Mouse (Mus musculus): ENCODE results near the gene Calm4. TPM values are rescaled to one million over a fixed set of nuclear protein-coding genes. Genes with fewer than 3 reads are reported as not detected.
"Not testable (repeated sequence)": the region's sequence is repeated elsewhere in the genome, so short reads cannot be mapped to it uniquely, and the experiment has no call there.

Calm4 gene
- not detected in 2 replicates for polyA plus RNA-seq (2015; fragmentation: Nextera tagmentation; extraction: Ambion mirVana)

- not testable (repeated sequence) for H3K9me3 ChIP-seq; H3K4me3 ChIP-seq; H3K4me1 ChIP-seq; H3K4me2 ChIP-seq; H3K27ac ChIP-seq (replicated peaks); ATAC-seq (ENCODE audit: extremely low read depth, insufficient number of reproducible peaks, low FRiP score, low TSS enrichment); H3K27me3 ChIP-seq (replicated peaks); H3K9ac ChIP-seq; H3K36me3 ChIP-seq
Observed at GRCm38 (mm10) chr13:3837312-3837807, at the start of gene Calm4. Calm4 (plus strand) TSS chr13:3837757.

- H3K9ac ChIP-seq, result no peak overlapping the region
- no peak overlapping the region for H3K4me3 ChIP-seq
- H3K27ac ChIP-seq (replicated peaks), result no peak overlapping the region
- no peaks in the 10 kb centered on the region for H3K27me3 ChIP-seq (replicated peaks)
- WGBS, result 72% methylated on average over 2 of the region's 2 CpGs
- H3K36me3 ChIP-seq, result no peaks in the 10 kb centered on the region
- no peak for ATAC-seq (ENCODE audit: extremely low read depth, insufficient number of reproducible peaks, low FRiP score, low TSS enrichment)
- H3K9me3 ChIP-seq, result no peaks in the 10 kb centered on the region
- H3K4me2 ChIP-seq, result no peak overlapping the region
- peaks cover 26% of the 10 kb centered on the region for H3K4me1 ChIP-seq
Observed at GRCm38 (mm10) chr13:3788588-3788987, 49.0 kb upstream of the Calm4 start.

- no peaks in the 10 kb centered on the region for H3K9me3 ChIP-seq
- no peak overlapping the region for H3K4me3 ChIP-seq
- H3K4me1 ChIP-seq, result peaks cover 26% of the 10 kb centered on the region
- no peak overlapping the region for H3K9ac ChIP-seq
- H3K4me2 ChIP-seq, result no peak overlapping the region
- 76% methylated on average over 2 of the region's 2 CpGs for WGBS
- H3K36me3 ChIP-seq, result no peaks in the 10 kb centered on the region
- H3K27ac ChIP-seq (replicated peaks), result no peak overlapping the region
- H3K27me3 ChIP-seq (replicated peaks), result no peaks in the 10 kb centered on the region
- ATAC-seq (ENCODE audit: extremely low read depth, insufficient number of reproducible peaks, low FRiP score, low TSS enrichment), result no peak
Observed at GRCm38 (mm10) chr13:3789531-3789930, 48.0 kb upstream of the Calm4 start.

DNA sequence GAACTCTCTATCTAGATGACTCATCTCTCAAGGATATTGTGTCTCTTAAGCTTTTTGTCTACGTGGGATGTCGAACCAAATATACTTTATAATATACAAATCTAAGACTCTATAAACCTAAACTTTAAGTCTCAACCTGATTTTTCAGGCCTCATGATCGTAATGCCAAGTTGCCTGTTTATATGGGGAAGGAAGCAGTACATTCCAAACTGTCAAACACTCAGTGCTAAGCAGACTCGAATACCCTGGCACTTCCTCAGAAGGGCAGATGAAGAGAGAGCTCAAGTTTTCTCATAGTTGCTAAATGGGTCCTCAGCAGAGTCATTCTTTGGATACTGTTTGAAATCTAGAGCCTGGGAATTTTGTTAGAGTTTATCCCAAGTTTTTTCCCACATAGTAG, 40.9 kb upstream of the Calm4 start:
- ATAC-seq (ENCODE audit: extremely low read depth, insufficient number of reproducible peaks, low FRiP score, low TSS enrichment), result no peak
- H3K4me1 ChIP-seq, result peaks cover 35% of the 10 kb centered on the region
- 68% methylated on average over 4 of the region's 4 CpGs for WGBS
- no peak overlapping the region for H3K4me3 ChIP-seq
- no peak overlapping the region for H3K27ac ChIP-seq (replicated peaks)
- H3K36me3 ChIP-seq, result no peaks in the 10 kb centered on the region
- H3K27me3 ChIP-seq (replicated peaks), result no peaks in the 10 kb centered on the region
- no peak overlapping the region for H3K4me2 ChIP-seq
- H3K9me3 ChIP-seq, result no peaks in the 10 kb centered on the region
- no peak overlapping the region for H3K9ac ChIP-seq

DNA sequence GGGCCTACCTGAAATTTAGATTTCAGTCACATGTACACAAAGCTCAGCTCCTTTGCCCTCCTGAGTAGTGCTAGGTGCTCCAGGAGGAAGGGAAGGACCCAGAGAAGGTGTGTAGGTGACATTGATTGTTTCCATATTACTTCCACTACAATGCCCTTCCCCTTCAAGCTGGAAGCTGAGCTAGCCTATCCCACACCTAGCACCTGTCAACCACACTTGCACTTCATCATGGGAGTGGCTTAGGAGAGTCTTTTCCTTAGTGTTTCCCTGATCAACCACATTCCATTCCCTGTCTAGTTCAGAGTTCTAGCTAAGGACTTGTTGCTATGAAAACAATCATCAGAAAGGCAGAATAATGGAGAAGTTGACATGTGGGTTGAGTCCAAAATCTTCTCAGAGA, 38.8 kb upstream of the Calm4 start:
- H3K27me3 ChIP-seq (replicated peaks), result no peaks in the 10 kb centered on the region
- no peak overlapping the region for H3K4me3 ChIP-seq
- peaks cover 22% of the 10 kb centered on the region for H3K4me1 ChIP-seq
- no peaks in the 10 kb centered on the region for H3K9me3 ChIP-seq
- peak overlapping the region; percentile 24; the same call in 1 of the 2 replicates for H3K27ac ChIP-seq (replicated peaks)
- no peaks in the 10 kb centered on the region for H3K36me3 ChIP-seq
- no peak overlapping the region for H3K9ac ChIP-seq
- no peak overlapping the region for H3K4me2 ChIP-seq
- no peak for ATAC-seq (ENCODE audit: extremely low read depth, insufficient number of reproducible peaks, low FRiP score, low TSS enrichment)

GRCm38 (mm10) chr13:3799386-3799785, 38.2 kb upstream of the Calm4 start:
- Histone ChIP-seq H3K4me3 (no peak overlapping the region), H3K36me3 (no peaks in the 10 kb centered on the region), H3K4me1 (peaks cover 22% of the 10 kb centered on the region), H3K27me3 (replicated peaks) (no peaks in the 10 kb centered on the region), H3K27ac (replicated peaks) (peak overlapping the region; percentile 58), H3K4me2 (peak overlapping the region; percentile 33), H3K9ac (no peak overlapping the region), H3K9me3 (no peaks in the 10 kb centered on the region)
- 11% methylated on average over 3 of the region's 3 CpGs for WGBS
- no peak for ATAC-seq (ENCODE audit: extremely low read depth, insufficient number of reproducible peaks, low FRiP score, low TSS enrichment)

DNA sequence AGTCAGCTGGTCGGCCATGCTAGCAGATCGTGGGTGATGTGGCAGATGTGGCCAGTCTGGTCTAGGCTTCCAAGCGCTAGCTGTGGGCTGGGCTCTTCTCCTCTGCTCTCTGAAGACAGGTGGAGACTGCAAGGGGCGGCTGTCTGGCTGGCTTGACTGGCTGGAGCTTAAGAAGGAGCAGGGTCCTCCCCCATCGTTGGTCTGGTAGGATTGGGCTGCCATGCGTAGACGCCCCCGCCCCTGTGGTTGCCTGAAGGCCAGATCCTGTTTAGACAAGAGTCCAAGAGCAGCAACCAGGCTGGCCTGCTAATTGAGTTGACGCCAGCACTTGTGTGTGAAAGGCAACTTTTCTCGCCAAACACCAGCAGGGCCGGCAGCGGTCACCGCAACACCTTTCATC, 33.4 kb upstream of the Calm4 start, which contains the start of gene Calml3:
Gene Calml3 (minus strand): TSS at position 131 of the 400 bp plus-strand sequence.
- Histone ChIP-seq H3K36me3 (no peaks in the 10 kb centered on the region), H3K27ac (replicated peaks) (no peak within 1 kb of the TSS), H3K4me2 (no peak within 1 kb of the TSS), H3K9ac (no peak within 1 kb of the TSS), H3K4me3 (no peak within 1 kb of the TSS), H3K27me3 (replicated peaks) (no peaks in the 10 kb centered on the region), H3K9me3 (no peaks in the 10 kb centered on the region), H3K4me1 (peaks cover 26% of the 10 kb centered on the region)
- 83% methylated on average over 13 of the region's 13 CpGs for WGBS
- no peak for ATAC-seq (ENCODE audit: extremely low read depth, insufficient number of reproducible peaks, low FRiP score, low TSS enrichment)

- WGBS, result 49% methylated on average over 2 of the region's 2 CpGs
- Histone ChIP-seq H3K4me3 (no peak overlapping the region), H3K9me3 (no peaks in the 10 kb centered on the region), H3K4me2 (no peak overlapping the region), H3K27ac (replicated peaks) (no peak overlapping the region; the same call in 1 of the 2 replicates), H3K36me3 (no peaks in the 10 kb centered on the region), H3K4me1 (peaks cover 17% of the 10 kb centered on the region), H3K9ac (no peak overlapping the region), H3K27me3 (replicated peaks) (no peaks in the 10 kb centered on the region)
- ATAC-seq (ENCODE audit: extremely low read depth, insufficient number of reproducible peaks, low FRiP score, low TSS enrichment), result no peak
Observed at GRCm38 (mm10) chr13:3805132-3805531, 32.4 kb upstream of the Calm4 start.

DNA sequence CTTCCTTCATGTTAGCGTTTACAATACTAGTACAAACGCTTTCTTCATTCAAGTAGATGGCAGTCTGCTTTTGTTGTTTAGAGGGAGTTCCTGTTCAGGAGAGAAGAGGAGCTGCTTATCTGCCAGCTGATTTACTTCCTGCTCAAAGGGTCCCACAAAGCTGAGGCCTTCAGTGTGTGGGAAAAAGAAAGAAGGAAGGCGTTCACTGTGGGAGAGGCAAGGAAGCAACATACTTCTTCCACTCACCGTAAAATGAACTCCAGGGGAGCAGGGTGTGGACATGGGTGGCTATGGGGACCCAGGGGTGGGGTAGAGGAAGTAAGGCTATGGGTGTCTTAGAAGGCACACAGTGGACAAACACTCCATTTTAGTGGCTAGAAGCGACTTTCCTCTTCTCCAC, 31.9 kb upstream of the Calm4 start:
- H3K9ac ChIP-seq, result no peak overlapping the region
- H3K4me2 ChIP-seq, result no peak overlapping the region
- no peaks in the 10 kb centered on the region for H3K27me3 ChIP-seq (replicated peaks)
- H3K4me3 ChIP-seq, result no peak overlapping the region
- no peaks in the 10 kb centered on the region for H3K36me3 ChIP-seq
- peak overlapping the region; percentile 50; the same call in 1 of the 2 replicates for H3K27ac ChIP-seq (replicated peaks)
- peaks cover 16% of the 10 kb centered on the region for H3K4me1 ChIP-seq
- ATAC-seq (ENCODE audit: extremely low read depth, insufficient number of reproducible peaks, low FRiP score, low TSS enrichment), result no peak
- no peaks in the 10 kb centered on the region for H3K9me3 ChIP-seq
- WGBS, result 57% methylated on average over 5 of the region's 5 CpGs

DNA sequence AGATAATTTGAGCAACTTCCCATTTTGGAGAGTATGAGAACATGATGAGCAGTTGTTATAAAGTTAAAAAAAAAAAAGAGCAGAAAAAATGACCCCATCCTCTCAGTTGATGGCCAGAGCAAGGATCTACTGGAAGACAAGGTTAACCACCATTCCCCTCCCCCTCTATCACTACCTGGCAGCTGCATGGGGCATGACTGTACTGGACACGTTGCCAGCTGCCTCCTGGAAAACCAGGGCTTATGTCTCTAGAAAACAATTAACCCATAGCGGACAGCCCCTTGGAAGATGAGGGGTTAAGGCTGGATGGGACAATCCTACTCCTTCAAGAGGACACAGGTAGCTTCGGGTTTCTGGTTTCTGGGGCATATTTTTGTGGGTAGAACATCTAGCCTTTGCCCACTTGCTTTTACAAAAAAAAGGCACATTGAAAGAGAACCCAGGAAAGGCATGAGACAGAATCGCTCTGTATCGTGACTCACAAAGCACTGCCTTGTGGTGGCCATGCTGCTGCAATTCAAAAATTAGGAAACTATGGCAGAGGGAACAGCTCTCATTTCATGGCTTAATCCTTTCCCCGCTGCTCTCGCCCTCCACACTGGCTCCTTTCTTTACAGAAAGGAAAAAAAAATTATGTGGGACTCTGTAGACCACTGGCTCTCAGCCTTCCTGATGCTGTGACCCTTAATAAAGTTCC, 30.3 kb upstream of the Calm4 start:
- no peaks in the 10 kb centered on the region for H3K9me3 ChIP-seq
- ATAC-seq (ENCODE audit: extremely low read depth, insufficient number of reproducible peaks, low FRiP score, low TSS enrichment), result no peak
- H3K4me3 ChIP-seq, result no peak overlapping the region
- H3K9ac ChIP-seq, result no peak overlapping the region
- WGBS, result 74% methylated on average over 7 of the region's 7 CpGs
- no peak overlapping the region for H3K27ac ChIP-seq (replicated peaks)
- H3K4me1 ChIP-seq, result peaks cover 10% of the 10 kb centered on the region
- no peak overlapping the region for H3K4me2 ChIP-seq
- no peaks in the 10 kb centered on the region for H3K36me3 ChIP-seq
- no peaks in the 10 kb centered on the region for H3K27me3 ChIP-seq (replicated peaks)

- Histone ChIP-seq H3K36me3 (no peaks in the 10 kb centered on the region), H3K9me3 (no peaks in the 10 kb centered on the region), H3K4me1 (no peaks in the 10 kb centered on the region), H3K27me3 (replicated peaks) (no peaks in the 10 kb centered on the region), H3K9ac (no peak overlapping the region), H3K4me3 (no peak overlapping the region), H3K4me2 (no peak overlapping the region), H3K27ac (replicated peaks) (no peak overlapping the region)
- 51% methylated on average over 5 of the region's 5 CpGs for WGBS
- ATAC-seq (ENCODE audit: extremely low read depth, insufficient number of reproducible peaks, low FRiP score, low TSS enrichment), result no peak
Observed at GRCm38 (mm10) chr13:3818012-3818739, 19.4 kb upstream of the Calm4 start.

- Histone ChIP-seq H3K27ac (replicated peaks) (no peak overlapping the region), H3K36me3 (no peaks in the 10 kb centered on the region), H3K4me3 (no peak overlapping the region), H3K27me3 (replicated peaks) (no peaks in the 10 kb centered on the region), H3K4me1 (no peaks in the 10 kb centered on the region), H3K9me3 (no peaks in the 10 kb centered on the region), H3K4me2 (no peak overlapping the region), H3K9ac (no peak overlapping the region)
- WGBS, result 65% methylated on average over 2 of the region's 2 CpGs
- no peak for ATAC-seq (ENCODE audit: extremely low read depth, insufficient number of reproducible peaks, low FRiP score, low TSS enrichment)
Observed at GRCm38 (mm10) chr13:3818740-3819076, 18.8 kb upstream of the Calm4 start.

Measured in heart, embryonic 13.5 days (tissue).